Comparison of ENCODE assay signal across 8 mouse cellular contexts in genomic region chr3:86114659-86115338, GRCm38 (mm10). TPM values are rescaled to one million over a fixed set of nuclear protein-coding genes. Genes with fewer than 3 reads are reported as not detected.
DNase-seq lines count a peak whose midpoint lies in the region; ATAC-seq and TF ChIP-seq lines count a peak whose summit lies in the region.

No protein-coding gene starts in this region.

- no peak overlapping the region for H3K9ac ChIP-seq in heart, embryonic 12.5 days
- no peak overlapping the region for H3K9ac ChIP-seq in heart, postnatal 0 days (replicated peaks; ENCODE audit: low read depth, low read length)

- no peak overlapping the region for H3K4me2 ChIP-seq in heart, embryonic 12.5 days
- H3K4me2 ChIP-seq in heart, postnatal 0 days (ENCODE audit: low read depth, low read length), result peak overlapping the region; percentile 18; the same call in 1 of the 2 replicates

- no peak for ATAC-seq in heart, embryonic 12.5 days (ENCODE audit: insufficient number of reproducible peaks, low FRiP score)
- peak; percentile 30; the same call in 1 of the 2 replicates for ATAC-seq in heart, postnatal 0 days (ENCODE audit: insufficient read depth, low read depth)

- no peaks in the 10 kb centered on the region for H3K9me3 ChIP-seq in heart, embryonic 12.5 days (replicated peaks)
- H3K9me3 ChIP-seq in heart, postnatal 0 days (replicated peaks; ENCODE audit: control insufficient read depth, low read length), result no peaks in the 10 kb centered on the region; the same call in 1 of the 2 replicates

- H3K27ac ChIP-seq in heart, embryonic 12.5 days (ENCODE audit: poor library complexity, severe bottlenecking), result no peak overlapping the region
- peak overlapping the region; percentile 43; the same call in 1 of the 2 replicates for H3K27ac ChIP-seq in heart, postnatal 0 days (ENCODE audit: low read depth)

- H3K4me1 ChIP-seq in heart, embryonic 12.5 days (replicated peaks), result 0 out of 2 replicates have a peak, but pooled peaks cover 4% of the 10 kb centered on the region
- no peaks in the 10 kb centered on the region for H3K4me1 ChIP-seq in heart, postnatal 0 days (ENCODE audit: control insufficient read depth, insufficient read depth)

- peaks cover 16% of the 10 kb centered on the region for H3K36me3 ChIP-seq in heart, embryonic 12.5 days
- H3K36me3 ChIP-seq in heart, postnatal 0 days (replicated peaks; ENCODE audit: control insufficient read depth, insufficient read depth, low read length), result peaks cover 5% of the 10 kb centered on the region; the same call in 1 of the 2 replicates

- no peak for TF ChIP-seq CTCF in heart, postnatal 0 days (IDR thresholded peaks at IDR 0.05; ENCODE audit: low read depth)

- H3K27me3 ChIP-seq in heart, embryonic 12.5 days (replicated peaks), result no peaks in the 10 kb centered on the region
- no peaks in the 10 kb centered on the region for H3K27me3 ChIP-seq in heart, postnatal 0 days (ENCODE audit: control insufficient read depth, insufficient read depth, low read length)

- DNase-seq in heart, adult 11 months, result peak; percentile 96
- peak; percentile 59 for DNase-seq in NIH3T3 (ENCODE audit: low read depth)
- DNase-seq in heart, postnatal 0 days (ENCODE audit: low spot score), result peak; percentile 25
- peak; percentile 83 for DNase-seq in lung, postnatal 10 days
- no peak for DNase-seq in cerebellum, adult 18-20 months
- DNase-seq in spleen, adult 12 weeks (ENCODE audit: low spot score), result no peak
- no peak for DNase-seq in testis, postnatal 14 days (ENCODE audit: low spot score)

- TF ChIP-seq EP300 in heart, postnatal 0 days (IDR thresholded peaks at IDR 0.05; ENCODE audit: low read depth), result no peak

- H3K4me3 ChIP-seq in heart, embryonic 12.5 days, result no peak overlapping the region
- H3K4me3 ChIP-seq in heart, postnatal 0 days (ENCODE audit: low read depth, low read length), result no peak overlapping the region

- 57% methylated on average over 12 of the region's 12 CpGs for WGBS in heart, embryonic 12.5 days
- whole genome bisulfite sequencing in heart, postnatal 0 days, result 56% methylated on average over 12 of the region's 12 CpGs

RNA-seq across cellular contexts. Expression of gene Rps3a1, which starts 27.7 kb away (rescaled TPM):
- 808 and 835 TPM in 2 replicates for polyA plus RNA-seq in heart, embryonic 12.5 days (2016; fragmentation: Nextera tagmentation; extraction: Ambion mirVana)
- 639 and 683 TPM in 2 replicates for total RNA-seq in heart, postnatal 0 days (2014; rRNA removed; ENCODE audit: low replicate concordance)
- 694 and 757 TPM in 2 replicates for polyA plus RNA-seq in heart, postnatal 0 days (2015; fragmentation: Nextera tagmentation; extraction: Ambion mirVana)

Comparison
In these comparisons a context has a peak if more than half of its experiments do, and no peak if none do; other contexts are left out.
1. DNase-seq: peak in heart, adult 11 months (single experiment), NIH3T3 (single experiment), heart, postnatal 0 days (single experiment) and lung, postnatal 10 days (single experiment); none in cerebellum, adult 18-20 months (0 of 2), spleen, adult 12 weeks (single experiment) and testis, postnatal 14 days (single experiment).